In genomic region chr2:26021561-26022257, GRCm38 (mm10) we compare ENCODE assay signal across 8 mouse cellular contexts. TPM values are rescaled to one million over a fixed set of nuclear protein-coding genes. Genes with fewer than 3 reads are reported as not detected.
DNase-seq lines count a peak whose midpoint lies in the region; ATAC-seq lines count a peak whose summit lies in the region.

Ubac1 (minus strand) TSS chr2:26021747.

- no peaks in the 10 kb centered on the region for H3K9me3 ChIP-seq in hindbrain, embryonic 16.5 days (ENCODE audit: control insufficient read depth, low read length)

- peak; percentile 94 for ATAC-seq in hindbrain, embryonic 16.5 days

- peak within 1 kb of the TSS; percentile 94 for H3K4me2 ChIP-seq in hindbrain, embryonic 16.5 days (ENCODE audit: low read length)

- H3K27ac ChIP-seq in hindbrain, embryonic 16.5 days (ENCODE audit: low read depth, low read length), result peak within 1 kb of the TSS; percentile 88
- peak within 1 kb of the TSS; percentile 34 for H3K27ac ChIP-seq in macrophage

- peak within 1 kb of the TSS; percentile 79 for H3K4me3 ChIP-seq in hindbrain, embryonic 16.5 days (ENCODE audit: low read length)
- H3K4me3 ChIP-seq in macrophage (ENCODE audit: inconsistent target), result peak within 1 kb of the TSS; percentile 75

- DNase-seq in WW6 (ENCODE audit: low read depth, low spot score), result peak; percentile 71
- peak; percentile 80 to 91 for DNase-seq in cerebellum, postnatal 4 days (ENCODE audit: low spot score in 2 of 2)
- DNase-seq in gastrocnemius, adult 18-20 months (ENCODE audit: low spot score), result peak; percentile 90
- peak; percentile 82 to 94 for DNase-seq in left cerebral cortex, adult 18-20 months (ENCODE audit: low spot score in 2 of 2)
- peak; percentile 94 for DNase-seq in right cerebral cortex, adult 18-20 months
- peak; percentile 89 for DNase-seq in urinary bladder, postnatal 14 days (ENCODE audit: low spot score)

- 5% methylated on average over 48 of the region's 50 CpGs for WGBS in hindbrain, embryonic 16.5 days
- 7% methylated on average over 48 of the region's 50 CpGs for WGBS in macrophage (ENCODE audit: missing documents)

- H3K27me3 ChIP-seq in hindbrain, embryonic 16.5 days (replicated peaks; ENCODE audit: control insufficient read depth, insufficient read depth, low read length), result no peaks in the 10 kb centered on the region

- peak within 1 kb of the TSS; percentile 90 for H3K9ac ChIP-seq in hindbrain, embryonic 16.5 days (ENCODE audit: low read depth, low read length)

- peaks cover 39% of the 10 kb centered on the region for H3K79me2 ChIP-seq in macrophage (ENCODE audit: inconsistent target)

- H3K4me1 ChIP-seq in hindbrain, embryonic 16.5 days (ENCODE audit: control insufficient read depth, insufficient read depth, low read depth, low read length), result peaks cover 15% of the 10 kb centered on the region

- H3K36me3 ChIP-seq in hindbrain, embryonic 16.5 days (ENCODE audit: control insufficient read depth, insufficient read depth, low read length), result no peaks in the 10 kb centered on the region
- no peaks in the 10 kb centered on the region for H3K36me3 ChIP-seq in macrophage (ENCODE audit: inconsistent target)

RNA-seq across cellular contexts. Expression of gene Ubac1, which starts in this region (rescaled TPM):
- 100 to 1,000 TPM; 210 to 235 TPM for total RNA-seq in gastrocnemius, adult 18-20 months (2021)
- 139 and 141 TPM in 2 replicates for polyA plus RNA-seq in hindbrain, embryonic 16.5 days (2015; fragmentation: Nextera tagmentation; extraction: Ambion mirVana)
- 10 to 100 TPM; 55.6 to 59.6 TPM for total RNA-seq in left cerebral cortex, adult 18-20 months (2021)
- total RNA-seq in macrophage (2018; cell fraction: chromatin; rRNA removed), result 10 to 100 TPM in 24 of 26 experiments, 1 to 10 TPM in 2; 8.6 to 84.8 (median 36.5) TPM
- 10 to 100 TPM; 13.6 to 29.3 (median 25.1) TPM for total RNA-seq in macrophage (2018; cell fraction: cytosol; rRNA removed)
- total RNA-seq in macrophage (2018; cell fraction: nucleus; rRNA removed), result 10 to 100 TPM in 23 of 26 experiments, 1 to 10 TPM in 3; 9.4 to 50.4 (median 23.9) TPM
- polyA plus RNA-seq in macrophage (2018), result 16.6 to 30.2 TPM (median 21.0 TPM) in 3 replicates

Comparison
In these comparisons a context has a peak if more than half of its experiments do, and no peak if none do; other contexts are left out.
1. Peak in every context shown above with its lines: DNase-seq, ATAC-seq, H3K4me3 ChIP-seq and H3K27ac ChIP-seq.